Mouse (Mus musculus) ovary, postnatal 10 days (tissue): ENCODE data around the gene Trappc10.

Experiments
- DNase-seq: peaks from one replicate; pipeline ENCODE4 v3.0.0; 2022; ENCODE audit warnings: low spot score

Gene Trappc10

DNA sequence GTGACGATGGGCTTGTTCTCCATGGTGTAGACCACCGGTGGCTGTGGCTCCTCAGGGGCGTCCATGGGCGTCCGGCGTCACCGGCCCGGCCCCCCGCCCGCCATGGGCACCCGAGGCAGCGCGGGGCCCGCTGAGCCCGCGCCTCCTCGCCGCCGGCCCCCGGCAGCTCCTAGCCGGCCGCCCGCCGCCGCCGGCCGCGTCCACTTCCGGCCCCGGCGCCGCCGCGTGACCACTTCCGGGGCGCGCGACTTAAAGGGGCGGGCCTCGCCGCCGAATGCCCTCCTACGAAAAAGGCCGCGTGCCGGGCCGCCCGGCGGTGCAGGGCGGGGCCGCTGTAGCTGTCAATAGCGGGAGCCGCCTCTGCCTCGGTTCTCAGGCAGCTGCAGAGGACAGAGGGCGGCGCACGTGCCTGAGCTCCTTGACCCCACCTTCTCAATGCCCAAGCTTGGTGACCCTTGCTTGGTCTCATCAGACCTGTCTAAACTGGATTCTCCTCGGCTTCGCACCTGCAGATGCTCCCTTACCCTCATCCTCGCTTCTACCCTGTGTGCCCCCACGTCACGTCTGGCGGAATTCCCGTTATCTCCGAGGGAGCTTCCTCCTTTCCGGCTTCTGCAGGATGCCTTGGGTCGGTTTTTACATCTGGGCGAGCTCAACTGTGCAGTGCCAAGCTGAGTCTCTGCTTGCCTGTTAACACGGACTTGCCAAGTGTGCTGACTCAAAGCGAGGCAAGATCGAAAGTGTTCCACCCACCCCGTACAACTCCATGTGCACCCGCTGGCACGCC lies at the start of gene Trappc10:
TSS of gene Trappc10 (minus strand) at position 204 of the 787 bp plus-strand sequence.
- peak; percentile 50 for DNase-seq

- no peak for DNase-seq
Observed at GRCm38 (mm10) chr10:78293576-78293975, 49.1 kb upstream of the Trappc10 start.

DNA sequence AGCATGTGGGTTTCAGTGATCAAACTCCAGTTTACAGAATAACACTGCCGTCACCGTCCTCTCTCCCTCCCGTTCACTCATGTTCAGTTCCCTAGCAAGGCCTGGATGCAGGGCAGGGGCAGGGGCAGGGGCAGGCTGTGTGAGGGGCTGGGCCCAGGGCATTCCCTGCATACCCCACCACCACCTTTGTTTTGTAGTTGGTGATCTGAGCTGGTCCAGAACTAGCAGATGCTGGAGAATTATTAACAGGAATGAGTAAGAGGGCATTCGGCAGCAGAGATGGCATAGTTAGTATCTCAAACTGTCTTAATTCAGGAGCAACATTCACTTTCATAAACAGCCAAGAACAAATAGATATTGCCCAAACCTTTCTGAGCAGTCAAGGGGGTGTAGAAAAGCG lies 47.9 kb upstream of the Trappc10 start:
- no peak for DNase-seq

DNA sequence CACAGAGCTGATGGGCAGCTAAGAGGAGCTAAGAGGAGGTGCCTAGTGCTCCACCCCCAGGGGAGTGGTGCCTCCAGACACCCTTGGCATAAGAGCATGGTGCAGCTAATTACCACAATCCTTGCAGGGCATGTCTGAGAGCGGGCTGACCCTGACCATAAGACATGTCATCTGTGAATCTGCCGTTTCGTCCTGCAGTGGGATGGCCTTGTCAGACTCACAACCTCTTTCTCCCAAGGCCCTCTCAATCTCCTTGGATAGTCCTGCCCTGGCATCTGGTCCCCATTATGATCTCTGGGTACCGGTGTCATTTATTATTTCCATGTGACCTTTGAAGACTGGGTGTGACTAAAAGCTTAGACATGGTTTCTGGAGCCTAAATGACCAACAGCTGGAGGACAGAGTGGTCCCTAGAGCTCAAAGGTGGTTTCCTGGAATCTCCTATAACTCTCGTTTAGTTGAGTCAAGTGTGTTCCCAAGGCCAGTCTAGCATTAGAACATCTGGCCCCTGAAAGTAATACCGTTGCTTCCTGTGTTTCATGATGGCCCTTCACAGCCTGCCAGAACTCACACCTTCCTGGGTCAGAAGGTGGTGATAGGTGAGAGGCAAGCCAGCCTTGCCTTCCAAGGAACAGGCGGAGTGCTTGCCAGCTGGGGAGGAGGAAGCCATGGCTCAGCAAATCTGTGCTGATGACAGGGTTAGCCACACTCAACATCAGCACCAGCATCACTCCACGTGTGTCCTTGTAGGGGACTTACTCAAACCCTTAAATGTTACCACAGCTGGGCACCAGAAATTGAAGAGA lies 46.5 kb upstream of the Trappc10 start:
- no peak for DNase-seq

DNA sequence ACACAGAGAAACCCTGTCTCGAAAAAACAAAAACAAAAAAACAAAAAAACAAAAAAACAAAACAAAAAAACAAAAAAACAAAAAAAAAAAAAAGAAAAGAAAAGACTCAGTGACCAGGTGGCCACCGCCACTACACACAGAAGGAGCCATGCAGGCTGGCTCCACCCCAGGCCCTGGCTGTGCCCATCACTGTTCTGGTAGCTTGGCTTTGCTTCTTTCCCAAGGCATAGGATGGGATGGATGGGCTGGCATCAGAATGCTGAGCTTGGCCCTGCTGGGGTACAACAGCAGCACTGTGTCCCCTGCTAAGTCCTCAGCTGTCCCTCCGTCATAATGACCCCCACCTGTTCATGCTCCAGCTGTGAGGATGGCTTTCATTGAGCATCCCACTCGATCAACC lies 44.5 kb upstream of the Trappc10 start:
- DNase-seq, result no peak

DNA sequence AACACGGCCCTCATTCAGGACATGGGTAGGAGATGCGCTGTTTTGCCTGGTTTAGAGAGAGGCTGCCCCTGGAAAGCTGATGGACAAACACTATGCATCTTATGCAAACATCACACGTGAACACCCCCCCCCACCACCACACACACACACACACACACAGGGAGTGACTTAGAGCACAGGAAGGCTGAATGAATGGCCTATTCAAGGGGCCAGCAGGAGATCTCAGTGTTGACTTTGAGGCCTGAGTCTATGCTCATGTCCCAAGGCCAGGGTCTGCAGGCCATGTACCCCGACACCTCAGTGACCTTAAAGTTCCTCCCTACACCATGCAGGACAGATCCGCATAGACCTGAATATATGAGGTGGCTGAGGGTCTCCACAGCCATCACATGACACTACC lies 43.7 kb upstream of the Trappc10 start:
- no peak for DNase-seq

- no peak for DNase-seq
Observed at GRCm38 (mm10) chr10:78287465-78288132, 43.2 kb upstream of the Trappc10 start.

DNA sequence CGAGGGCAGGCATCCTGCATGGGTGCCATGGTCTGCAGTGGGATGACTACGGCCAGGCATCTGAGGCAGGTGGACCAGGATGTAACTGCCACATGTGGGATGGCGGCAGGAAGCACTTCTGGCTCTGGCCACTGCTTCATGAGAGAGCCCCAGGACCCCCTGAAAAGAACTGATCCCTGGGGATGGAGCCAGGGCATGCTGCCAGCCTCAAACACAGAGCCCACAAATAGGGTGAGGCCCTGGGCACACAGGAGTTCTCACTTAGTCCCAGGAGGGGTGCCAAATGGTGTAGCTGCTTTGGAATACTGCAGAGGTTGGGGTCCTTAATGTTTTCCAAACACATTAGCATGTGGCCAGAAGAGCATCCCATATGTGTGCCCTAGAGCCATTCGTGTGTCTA lies 41.5 kb upstream of the Trappc10 start:
- DNase-seq, result no peak

DNA sequence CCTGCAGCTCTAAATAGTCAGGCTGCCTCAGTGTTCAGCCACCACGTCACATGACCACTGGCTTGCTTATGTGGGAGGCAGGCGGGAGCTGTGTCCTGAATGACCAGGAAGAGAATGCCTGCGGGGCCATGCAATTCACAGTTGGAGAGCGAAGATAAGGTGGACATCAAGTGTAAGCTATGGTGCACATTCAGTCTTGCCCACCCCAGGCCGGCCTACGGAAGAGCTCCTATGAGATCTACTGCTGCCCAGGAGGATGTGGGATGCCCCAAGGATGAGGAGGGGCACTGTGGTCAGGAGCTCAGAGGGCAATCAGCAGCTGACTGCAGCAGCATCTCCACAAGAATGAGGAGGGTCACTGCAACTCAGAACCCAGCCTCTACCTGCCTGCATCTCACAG lies 41.0 kb upstream of the Trappc10 start:
- no peak for DNase-seq

DNA sequence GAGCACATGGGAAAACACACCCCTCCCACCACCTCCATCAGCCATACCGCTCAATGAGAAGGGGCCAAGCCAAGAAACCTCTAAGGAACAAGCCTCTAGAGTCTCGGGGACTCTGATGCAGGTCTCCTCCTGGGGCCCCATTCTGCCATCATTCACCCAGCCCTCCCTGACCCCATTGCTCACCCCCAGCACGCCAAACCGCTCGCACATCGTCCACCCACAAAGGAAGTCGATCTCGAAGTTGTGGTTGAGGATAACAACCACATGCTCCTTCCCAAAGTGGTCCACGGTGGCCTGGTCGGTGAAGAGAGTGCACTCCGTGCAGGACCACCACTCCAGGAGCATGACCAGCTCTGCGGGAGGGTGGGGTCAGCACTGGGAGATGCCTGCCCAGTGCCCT lies 40.4 kb upstream of the Trappc10 start:
- DNase-seq, result no peak

- DNase-seq, result no peak
Observed at GRCm38 (mm10) chr10:78282411-78282810, 38.0 kb upstream of the Trappc10 start.

DNA sequence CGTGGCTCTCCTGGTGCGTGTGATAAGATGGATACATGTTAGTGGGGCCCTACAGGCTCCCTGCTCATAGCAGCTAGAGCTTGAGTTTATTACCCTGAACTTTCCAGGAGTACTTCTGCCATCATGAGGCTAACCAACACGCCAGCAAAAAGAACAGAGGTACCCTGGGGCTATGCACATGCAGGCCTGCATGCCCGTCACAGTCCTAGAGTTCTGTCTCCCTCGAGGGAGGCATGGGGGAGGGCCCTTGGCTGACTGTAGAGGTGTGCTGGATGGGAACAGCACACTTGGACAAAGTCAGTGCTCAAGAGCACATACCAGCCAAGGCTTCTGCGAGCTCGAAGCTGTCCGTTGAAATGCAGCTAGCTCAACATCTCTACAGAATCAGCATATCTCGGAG lies 36.0 kb upstream of the Trappc10 start:
- no peak for DNase-seq

DNA sequence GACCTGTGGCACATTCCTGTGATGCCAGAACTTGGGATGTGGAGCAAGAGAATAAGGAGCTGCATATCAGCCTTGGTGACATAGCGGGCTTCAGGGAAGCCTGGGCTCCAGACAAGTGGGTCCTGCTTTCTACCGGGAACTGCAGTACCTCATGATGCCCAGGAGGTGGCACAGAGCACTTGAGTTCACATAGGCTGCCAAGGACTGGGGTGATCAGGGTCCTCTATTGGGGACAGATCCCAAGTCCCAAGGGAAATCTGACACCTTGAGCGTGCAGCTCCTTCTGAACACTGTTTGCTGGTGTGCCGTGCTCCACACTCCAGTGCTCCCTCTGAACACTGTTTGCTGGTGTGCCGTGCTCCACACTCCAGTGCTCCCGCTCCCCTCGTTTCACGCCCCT lies 34.8 kb upstream of the Trappc10 start:
- no peak for DNase-seq

DNA sequence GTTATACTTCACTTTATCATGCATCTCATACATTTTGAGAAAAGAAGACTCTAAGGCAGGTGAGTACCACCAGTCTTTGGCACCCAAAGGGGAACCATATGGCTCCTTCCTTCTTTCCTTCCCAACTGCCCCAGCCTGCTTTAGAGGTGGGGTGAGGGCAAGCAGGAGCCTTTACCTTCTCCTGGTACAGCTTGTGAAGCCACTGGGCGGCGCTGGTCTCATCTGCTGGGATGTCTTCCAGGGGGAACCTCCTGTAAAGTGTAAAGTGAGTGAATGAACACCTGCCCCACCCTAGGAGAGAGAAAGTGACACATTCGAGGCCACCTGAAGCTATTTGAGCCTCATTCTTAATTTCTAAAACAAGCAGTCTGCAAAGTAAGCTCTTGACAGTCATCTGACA lies 33.4 kb upstream of the Trappc10 start:
- DNase-seq, result no peak

DNA sequence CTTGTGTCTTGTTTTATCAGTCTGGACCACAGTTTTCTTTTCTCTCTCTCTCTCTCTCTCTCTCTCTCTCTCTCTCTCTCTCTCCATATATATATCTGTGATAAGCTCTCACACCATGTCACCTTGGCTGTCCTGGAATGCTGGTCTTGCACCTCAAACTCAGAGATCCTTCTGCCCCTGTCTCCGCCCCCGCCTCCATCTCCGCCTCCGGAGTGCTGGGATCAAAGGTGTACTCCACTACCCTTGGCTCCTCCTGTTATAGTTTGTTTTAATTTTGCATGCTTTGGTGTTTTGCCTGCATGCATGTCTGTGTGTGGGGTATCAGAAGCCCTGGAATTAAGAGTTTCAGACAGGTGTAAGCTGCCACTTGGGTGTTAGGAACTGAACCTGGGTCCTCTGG lies 31.8 kb upstream of the Trappc10 start:
- no peak for DNase-seq

GRCm38 (mm10) chr10:78272932-78273331 lies 28.5 kb upstream of the Trappc10 start:
- no peak for DNase-seq

- no peak for DNase-seq
Observed at GRCm38 (mm10) chr10:78265881-78266280, 21.4 kb upstream of the Trappc10 start.

DNA sequence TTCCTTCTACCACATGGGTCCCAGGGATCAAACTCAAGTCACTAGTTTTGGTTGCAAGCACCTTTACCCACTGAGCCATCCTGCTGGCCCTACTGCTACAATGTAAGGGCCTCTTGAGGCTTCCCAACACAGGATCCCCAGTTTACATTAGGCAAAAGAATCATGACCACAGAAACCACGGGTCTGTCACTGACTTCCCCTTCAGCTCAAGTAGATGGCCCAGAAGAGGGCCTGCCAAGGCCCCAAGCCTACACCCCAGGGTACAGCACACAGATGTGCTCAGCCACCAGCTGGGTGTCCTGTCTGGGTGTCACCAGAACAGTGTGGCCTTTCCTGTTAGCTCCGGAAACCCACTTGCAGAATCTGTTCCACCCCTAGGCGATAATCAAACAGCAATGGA lies 20.3 kb upstream of the Trappc10 start:
- DNase-seq, result no peak

DNA sequence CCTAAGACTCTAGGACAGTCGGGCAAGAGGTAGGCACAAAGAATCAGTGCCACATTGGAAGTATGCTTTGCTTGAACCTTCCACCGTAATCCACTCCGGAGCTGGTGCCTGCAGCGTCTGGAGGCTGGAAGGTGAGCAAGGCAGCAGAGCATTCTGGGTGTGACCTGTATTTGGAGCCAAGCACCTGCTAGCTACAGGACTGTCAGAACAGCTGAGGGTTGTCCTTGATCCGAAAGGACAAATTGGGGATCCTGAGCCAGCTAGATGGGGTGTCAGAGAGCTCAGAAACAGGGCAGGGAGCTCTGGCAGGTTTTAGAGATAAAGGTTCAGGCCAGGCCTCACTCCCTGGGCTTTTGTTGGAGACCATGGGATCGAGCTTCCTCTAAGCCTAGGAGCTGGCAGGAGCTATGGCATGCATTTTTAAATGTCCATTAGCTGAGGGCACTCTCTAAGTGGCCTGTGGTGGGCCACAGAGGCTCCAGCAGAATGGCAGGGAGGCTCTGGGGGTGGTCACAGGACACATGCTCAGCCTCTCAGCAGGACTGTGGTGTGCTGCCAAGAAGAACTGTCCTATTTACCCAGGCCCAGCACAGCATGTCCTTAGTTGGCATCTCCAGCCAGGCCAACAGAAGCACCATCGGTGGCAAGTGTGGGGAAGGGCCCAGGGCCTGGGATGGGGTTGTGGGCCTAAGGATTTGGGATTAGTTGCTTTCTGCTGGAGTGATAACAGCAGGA lies 16.6 kb upstream of the Trappc10 start:
- no peak for DNase-seq

- DNase-seq, result no peak
Observed at GRCm38 (mm10) chr10:78260322-78260721, 15.9 kb upstream of the Trappc10 start.

- no peak for DNase-seq
Observed at GRCm38 (mm10) chr10:78259702-78260101, 15.3 kb upstream of the Trappc10 start.

- DNase-seq, result no peak
Observed at GRCm38 (mm10) chr10:78259230-78259629, 14.8 kb upstream of the Trappc10 start.
